Mouse (Mus musculus): Measurements from ENCODE around the gene Alyref.

Alyref gene

DNA sequence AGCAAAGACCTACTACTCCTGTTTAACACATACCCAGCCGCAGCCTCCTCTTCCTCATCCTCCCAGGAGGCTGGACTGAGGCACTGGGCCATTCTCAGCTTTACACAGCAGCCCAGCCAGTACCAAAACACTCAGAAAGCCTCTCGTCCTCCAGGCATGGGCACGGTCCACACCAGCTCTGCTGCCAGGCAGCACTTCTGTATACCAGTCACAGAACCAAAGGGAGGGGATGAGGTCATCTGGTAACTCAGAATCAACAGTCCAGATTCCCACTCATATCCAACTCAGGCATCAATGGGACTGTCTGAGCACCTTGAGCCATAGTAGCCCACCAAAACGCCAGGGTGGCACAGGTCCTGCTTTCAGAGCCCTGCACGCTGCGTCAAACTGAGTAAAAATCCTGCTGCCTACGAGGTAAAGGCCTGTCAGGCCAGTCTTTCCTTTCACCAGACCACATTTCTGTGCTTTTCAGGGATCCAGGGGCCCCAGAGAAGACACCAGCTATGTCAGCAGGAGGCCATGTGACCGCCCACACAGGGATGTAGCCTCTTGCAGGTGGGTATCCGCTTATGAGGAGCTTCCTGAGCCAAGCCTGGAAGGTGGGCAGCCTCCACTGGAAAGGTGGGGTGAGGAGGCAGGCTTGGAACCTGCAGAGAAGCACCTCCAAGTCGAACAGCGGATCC lies 28.8 kb upstream of the Alyref start:
- DNase-seq (ENCODE audit: low spot score in 2 of 2): no peak

- DNase-seq (ENCODE audit: low spot score in 2 of 2): no peak
Observed at GRCm38 (mm10) chr11:120625152-120625775, 27.1 kb upstream of the Alyref start, which contains the start of gene Sirt7. Sirt7 (minus strand) TSS chr11:120625240.

DNA sequence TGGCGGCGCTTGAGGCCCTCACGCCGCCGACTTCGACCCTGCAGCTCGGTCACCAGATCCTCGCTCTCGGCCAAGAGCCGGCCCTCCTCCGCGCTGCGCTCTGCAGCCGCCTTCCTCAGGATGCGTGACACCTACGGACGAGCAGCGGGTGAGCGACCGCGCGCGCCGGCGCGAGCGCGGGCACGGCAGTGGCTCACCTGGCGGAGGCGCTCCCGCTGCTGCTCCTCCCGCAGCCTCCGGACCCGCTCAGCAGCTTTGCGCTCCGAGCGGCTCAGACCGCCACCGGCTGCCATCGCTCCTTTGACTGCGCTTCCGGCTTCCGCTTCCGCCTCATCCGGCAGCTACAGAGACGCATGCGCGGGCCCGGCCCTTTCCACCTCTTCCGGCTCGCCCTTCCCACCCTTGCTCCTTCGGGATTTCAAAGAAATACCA lies 26.5 kb upstream of the Alyref start:
- peak; percentile 84 to 88 for DNase-seq (ENCODE audit: low spot score in 2 of 2)

GRCm38 (mm10) chr11:120623961-120624679 lies 26.0 kb upstream of the Alyref start:
- peak; percentile 50 to 71 for DNase-seq (ENCODE audit: low spot score in 2 of 2)

DNA sequence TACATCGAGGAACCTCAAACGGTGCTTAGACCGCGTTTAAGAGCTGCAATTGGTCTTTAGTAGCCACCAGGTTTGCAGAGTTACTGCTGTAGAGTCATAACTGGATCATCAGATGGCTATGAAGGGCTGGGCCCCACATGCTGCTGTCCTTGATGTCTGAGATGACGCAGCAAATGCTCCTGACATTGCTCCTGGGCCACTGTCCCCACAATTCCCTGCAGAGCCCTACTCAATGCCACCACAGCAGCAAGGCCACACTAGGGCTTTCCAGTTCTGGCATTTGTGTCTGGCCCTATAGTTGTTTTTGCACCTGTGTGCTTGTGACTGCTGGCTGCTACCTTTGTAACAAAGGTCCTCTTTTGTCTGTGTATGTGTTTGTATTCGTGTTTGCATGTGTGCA lies 24.6 kb upstream of the Alyref start:
- DNase-seq (ENCODE audit: low spot score in 2 of 2): no peak

DNA sequence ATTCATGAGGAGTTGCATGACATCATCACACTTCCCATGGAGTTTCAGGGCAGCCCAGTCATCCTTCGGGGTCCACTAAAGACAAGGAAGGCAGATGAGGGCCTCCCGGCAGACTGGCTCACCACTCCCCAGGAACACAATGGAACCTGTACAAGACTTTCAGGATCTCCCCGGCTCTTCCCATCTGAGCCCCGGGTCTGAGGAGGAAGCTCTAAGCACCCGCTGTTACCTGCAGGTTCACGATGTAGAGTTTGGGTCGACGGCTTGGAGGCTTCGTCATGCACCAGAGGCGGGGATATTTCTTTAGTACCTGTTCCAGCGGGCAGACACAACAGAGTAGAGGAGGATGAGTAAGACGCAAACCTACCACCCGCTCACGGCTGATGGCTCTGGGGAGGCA lies 22.0 kb upstream of the Alyref start:
- no peak for DNase-seq (ENCODE audit: low spot score in 2 of 2)

GRCm38 (mm10) chr11:120618619-120619535 lies 20.7 kb upstream of the Alyref start:
- no peak for DNase-seq (ENCODE audit: low spot score in 2 of 2)

- peak; percentile 88 to 92 for DNase-seq (ENCODE audit: low spot score in 2 of 2)
Observed at GRCm38 (mm10) chr11:120617519-120618112, 19.5 kb upstream of the Alyref start, which contains the start of gene Pcyt2. Pcyt2 (minus strand) TSS chr11:120617936.

GRCm38 (mm10) chr11:120616617-120617294 lies 18.6 kb upstream of the Alyref start:
- no peak for DNase-seq (ENCODE audit: low spot score in 2 of 2)

- DNase-seq (ENCODE audit: low spot score in 2 of 2): no peak
Observed at GRCm38 (mm10) chr11:120615606-120616203, 17.5 kb upstream of the Alyref start.

DNA sequence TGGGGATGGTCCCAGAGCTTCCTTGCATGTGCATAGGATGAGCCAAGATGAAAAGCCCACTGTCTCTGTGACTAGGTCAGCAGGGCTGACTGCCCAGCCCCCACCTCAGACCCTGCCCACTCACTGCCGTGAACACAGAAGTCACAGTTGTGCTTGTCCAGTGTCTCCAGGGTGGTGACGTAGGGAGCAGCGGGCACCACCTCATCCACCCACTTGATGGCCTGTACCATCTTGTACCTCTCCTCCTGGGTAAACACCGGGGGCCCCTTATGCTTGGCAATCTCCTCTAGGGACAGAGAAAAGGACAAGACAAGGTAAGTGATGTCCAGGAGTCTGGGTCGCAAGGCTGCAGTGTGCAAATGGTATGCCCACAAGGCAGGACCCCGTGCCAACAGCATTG lies 17.0 kb upstream of the Alyref start:
- no peak for DNase-seq (ENCODE audit: low spot score in 2 of 2)

GRCm38 (mm10) chr11:120613976-120614375 lies 15.8 kb upstream of the Alyref start:
- no peak for DNase-seq (ENCODE audit: low spot score in 2 of 2)

DNA sequence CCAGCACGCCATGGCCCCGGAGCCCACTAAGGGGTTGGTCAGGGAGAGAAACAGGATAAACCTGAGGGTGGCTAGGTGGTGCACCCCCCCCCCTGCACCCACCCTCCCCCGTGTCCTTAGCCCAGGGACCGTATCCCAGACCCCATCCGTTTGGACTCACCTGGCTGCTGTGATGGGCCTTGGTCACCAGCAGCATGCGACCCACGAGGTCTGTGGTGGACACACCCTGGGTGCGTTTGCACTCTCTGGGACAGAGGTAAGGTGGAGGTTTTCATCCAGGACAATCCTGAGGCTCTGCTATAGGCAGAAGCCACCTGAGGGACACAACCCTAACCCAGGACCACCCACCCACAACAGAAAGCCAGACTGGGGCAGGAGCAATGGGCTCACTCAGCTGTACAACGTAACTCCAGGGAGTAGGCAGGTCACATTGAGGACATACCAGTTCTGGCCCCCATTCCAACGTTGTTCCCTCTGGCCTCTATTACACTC lies 15.4 kb upstream of the Alyref start:
- no peak for DNase-seq (ENCODE audit: low spot score in 2 of 2)

- DNase-seq (ENCODE audit: low spot score in 2 of 2): peak in 1 of 2 experiments; percentile 65
Observed at GRCm38 (mm10) chr11:120612763-120613162, 14.6 kb upstream of the Alyref start.

DNA sequence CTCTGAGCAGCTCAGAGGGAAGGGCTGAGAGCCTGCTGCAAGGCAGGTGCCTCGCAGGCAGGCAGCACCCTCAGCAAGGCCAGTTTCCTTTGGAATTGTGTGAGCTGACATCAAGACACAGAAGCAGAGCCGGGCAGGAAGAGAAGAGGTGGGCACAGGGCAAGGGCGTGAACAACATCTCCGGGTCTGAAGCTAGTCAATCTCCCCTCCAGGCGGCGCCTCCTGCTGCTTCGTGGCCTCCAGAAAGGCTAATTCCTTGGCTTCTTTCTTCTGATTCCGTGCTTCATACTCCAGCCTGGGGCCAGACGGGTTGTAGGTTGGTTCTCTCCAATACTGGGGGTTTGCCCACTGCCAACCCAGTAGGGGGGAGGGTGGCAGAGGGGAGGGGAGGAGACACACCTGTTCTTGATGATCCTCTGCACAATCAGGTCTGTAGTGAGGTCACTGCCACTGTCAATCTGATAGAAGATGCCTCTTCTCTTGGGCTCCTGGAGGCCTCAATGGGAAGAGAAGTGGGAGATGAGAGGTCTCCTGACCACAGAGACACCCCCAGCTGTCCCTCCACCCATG lies 12.4 kb upstream of the Alyref start:
- DNase-seq (ENCODE audit: low spot score in 2 of 2): no peak

- no peak for DNase-seq (ENCODE audit: low spot score in 2 of 2)
Observed at GRCm38 (mm10) chr11:120609250-120609649, 11.1 kb upstream of the Alyref start.

DNA sequence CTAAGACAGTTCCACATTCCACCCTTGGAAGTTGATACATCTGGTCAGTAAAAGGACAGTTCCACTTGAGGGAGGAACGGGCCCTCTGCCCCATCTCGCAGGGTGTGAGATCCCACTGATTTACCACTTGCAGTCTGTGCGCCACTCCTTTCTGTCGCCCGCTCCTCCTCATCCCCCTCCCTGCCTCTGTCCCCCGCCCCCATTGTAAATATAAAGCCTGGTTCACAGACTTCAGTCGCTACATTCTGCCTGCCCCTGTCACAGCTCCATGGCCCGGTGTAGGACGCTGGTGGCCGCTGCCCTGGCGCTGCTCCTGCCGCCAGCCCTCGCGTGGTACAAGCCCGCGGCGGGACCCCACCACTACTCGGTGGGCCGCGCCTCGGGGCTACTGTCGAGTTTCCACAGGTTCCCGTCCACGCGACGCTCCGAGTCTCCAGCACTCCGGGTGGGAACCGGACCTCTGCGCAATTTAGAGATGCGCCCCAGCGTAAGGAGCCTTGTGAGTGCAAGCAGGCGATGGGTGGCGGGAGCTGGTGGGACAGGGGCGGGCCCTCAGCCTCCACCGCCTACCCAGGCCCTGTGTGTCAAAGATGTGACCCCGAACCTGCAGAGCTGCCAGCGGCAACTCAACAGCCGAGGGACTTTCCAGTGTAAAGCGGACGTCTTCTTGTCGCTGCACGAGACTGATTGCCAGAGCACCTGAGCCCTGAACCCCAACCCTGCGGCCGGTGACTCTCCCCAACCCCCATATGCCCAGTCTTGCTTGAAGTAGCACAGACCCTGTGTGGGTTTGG lies 10.3 kb upstream of the Alyref start, which contains the start of gene Npb:
Npb (plus strand) TSS at position 237 of the 794 bp plus-strand sequence.
- DNase-seq (ENCODE audit: low spot score in 2 of 2): no peak

- DNase-seq (ENCODE audit: low spot score in 2 of 2): no peak
Observed at GRCm38 (mm10) chr11:120606764-120607163, 8.6 kb upstream of the Alyref start.

DNA sequence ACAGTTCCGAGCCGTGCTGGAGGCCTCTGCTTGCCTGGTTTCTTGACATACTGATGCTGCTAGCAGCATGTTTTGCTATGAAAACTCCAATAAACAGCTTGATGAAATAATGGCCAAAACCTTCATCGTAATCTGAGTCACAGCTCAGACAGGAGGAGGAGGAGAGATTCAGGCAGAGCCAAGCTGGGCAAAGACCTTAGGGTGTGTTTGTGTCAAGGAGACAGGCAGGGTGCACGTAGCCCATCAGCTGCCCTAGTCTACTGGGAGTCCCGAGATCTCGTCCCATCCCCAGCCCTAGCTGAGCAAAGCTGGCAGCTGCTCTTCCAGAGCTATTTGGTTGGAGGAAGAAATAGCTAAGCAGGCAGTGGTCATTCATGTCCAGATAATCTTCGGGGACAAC lies 7.5 kb upstream of the Alyref start:
- no peak for DNase-seq (ENCODE audit: low spot score in 2 of 2)

Data from frontal cortex, postnatal 36 days (tissue).